Mouse (Mus musculus) MEL (cell line): Measurements from ENCODE around the gene Slc2a1. TPM values are rescaled to one million over a fixed set of nuclear protein-coding genes. Genes with fewer than 3 reads are reported as not detected.

Source experiments
- DNase-seq: peaks from one replicate; pipeline ENCODE4 v3.0.0; 2011; ENCODE audit warnings: low read depth, low spot score
- H3K27ac ChIP-seq: 2 replicates; pipeline ENCODE4 v1.5.1; 2012; ENCODE audit warnings: low read depth, mild to moderate bottlenecking, control low read depth, low read length, moderate library complexity; ENCODE audit not compliant: control insufficient read depth
- H3K27me3 ChIP-seq, 2 experiments: fragments of 150-350 bp in 1 of 2; sonication (generic) in 1 of 2; 2 replicates each; pipeline ENCODE4 v1.6.1; 2012; ENCODE audit warnings: low read length in 2 of 2, mild to moderate bottlenecking in 2 of 2, improper control_type of control experiment in 1 of 2, moderate library complexity in 1 of 2; ENCODE audit not compliant: insufficient read depth in 2 of 2, control insufficient read depth in 1 of 2
- H3K36me3 ChIP-seq, 2 experiments: 2 replicates each; pipeline ENCODE4 v1.6.1; 2012 to 2014; ENCODE audit warnings: low read length in 2 of 2, improper control_type of control experiment in 1 of 2, inconsistent platforms in 1 of 2, mild to moderate bottlenecking in 1 of 2; ENCODE audit not compliant: insufficient read depth in 2 of 2, control insufficient read depth in 1 of 2
- H3K4me1 ChIP-seq, 2 experiments: fragments of 150-350 bp in 1 of 2; sonication (generic) in 1 of 2; 2 replicates each; pipeline ENCODE4 v1.6.1; 2012; ENCODE audit warnings: low read length in 2 of 2, improper control_type of control experiment in 1 of 2, mild to moderate bottlenecking in 1 of 2; ENCODE audit not compliant: insufficient read depth in 2 of 2, control insufficient read depth in 1 of 2
- H3K4me3 ChIP-seq, 2 experiments: fragments of 150-350 bp in 1 of 2; sonication (generic) in 1 of 2; 2 replicates each; pipeline ENCODE4 v1.5.1; 2012; ENCODE audit warnings: low read depth in 2 of 2, low read length in 2 of 2, mild to moderate bottlenecking in 2 of 2, moderate library complexity in 2 of 2, control low read depth in 1 of 2, improper control_type of control experiment in 1 of 2; ENCODE audit not compliant: control insufficient read depth in 1 of 2, insufficient read depth in 1 of 2
- H3K79me2 ChIP-seq: 2 replicates; pipeline ENCODE4 v1.6.1; 2012; ENCODE audit warnings: mild to moderate bottlenecking, low read length, moderate library complexity; ENCODE audit not compliant: control insufficient read depth, poor library complexity, insufficient read depth
- H3K9ac ChIP-seq: 2 replicates; pipeline ENCODE4 v1.6.1; 2012; ENCODE audit warnings: low read depth, mild to moderate bottlenecking, control low read depth, low read length, moderate library complexity; ENCODE audit not compliant: control insufficient read depth, poor library complexity, severe bottlenecking
- H3K9me3 ChIP-seq: fragments of 150-350 bp; sonication (generic); replicated peaks from 2 replicates; pipeline ENCODE4 v1.6.1; 2012; ENCODE audit warnings: mild to moderate bottlenecking, low read length, improper control_type of control experiment, moderate library complexity; ENCODE audit not compliant: insufficient read depth
- CHD1 ChIP-seq: IDR thresholded peaks from 2 replicates; pipeline ENCODE4 v1.6.1; 2012; ENCODE audit warnings: low read depth, mild to moderate bottlenecking, inconsistent platforms, low read length, improper control_type of control experiment
- ETS1 ChIP-seq: IDR thresholded peaks from 2 replicates; pipeline ENCODE4 v1.6.1; 2012; ENCODE audit warnings: low read depth, mild to moderate bottlenecking, inconsistent platforms, low read length, improper control_type of control experiment, moderate library complexity
- GATA1 ChIP-seq: IDR thresholded peaks from 2 replicates; pipeline ENCODE4 v1.6.1; 2011; ENCODE audit warnings: low read depth, low read length, improper control_type of control experiment
- HCFC1 ChIP-seq: IDR thresholded peaks from 2 replicates; pipeline ENCODE4 v1.6.1; 2012; ENCODE audit warnings: low read depth, mild to moderate bottlenecking, inconsistent platforms, low read length, improper control_type of control experiment, moderate library complexity
- MAX ChIP-seq: IDR thresholded peaks from 2 replicates; pipeline ENCODE4 v1.6.1; 2011; ENCODE audit warnings: low read length, improper control_type of control experiment
- MAZ ChIP-seq: IDR thresholded peaks from 2 replicates; pipeline ENCODE4 v1.6.1; 2012; ENCODE audit warnings: low read depth, mild to moderate bottlenecking, inconsistent platforms, low read length, improper control_type of control experiment
- MYB ChIP-seq: IDR thresholded peaks from 2 replicates; pipeline ENCODE4 v1.6.1; 2011; ENCODE audit warnings: mild to moderate bottlenecking, low read depth, low read length, improper control_type of control experiment
- MYC ChIP-seq: IDR thresholded peaks from 2 replicates; pipeline ENCODE4 v1.6.1; 2011; ENCODE audit warnings: low read depth, mild to moderate bottlenecking, low read length, improper control_type of control experiment, moderate library complexity
- RAD21 ChIP-seq: IDR thresholded peaks from 2 replicates; pipeline ENCODE4 v1.6.1; 2011; ENCODE audit warnings: mild to moderate bottlenecking, low read depth, low read length, improper control_type of control experiment
- SMC3 ChIP-seq: IDR thresholded peaks from 2 replicates; pipeline ENCODE4 v1.6.1; 2011; ENCODE audit warnings: low read depth, low read length, improper control_type of control experiment
- TCF12 ChIP-seq: IDR thresholded peaks from 2 replicates; pipeline ENCODE4 v1.6.1; 2014; ENCODE audit warnings: low read depth, mild to moderate bottlenecking, inconsistent platforms, low read length, improper control_type of control experiment, moderate library complexity
- USF2 ChIP-seq, 2 experiments: IDR thresholded peaks; 2 replicates each; pipeline ENCODE4 v1.6.1; 2011 to 2012; ENCODE audit warnings: improper control_type of control experiment in 2 of 2, low read length in 2 of 2, borderline replicate concordance in 1 of 2, inconsistent platforms in 1 of 2, low read depth in 1 of 2, mild to moderate bottlenecking in 1 of 2; ENCODE audit not compliant: insufficient read depth in 1 of 2
- ZMIZ1 ChIP-seq: IDR thresholded peaks from 2 replicates; pipeline ENCODE4 v1.6.1; 2012; ENCODE audit warnings: low read depth, mild to moderate bottlenecking, inconsistent platforms, low read length, improper control_type of control experiment, moderate library complexity
- ZNF384 ChIP-seq: IDR thresholded peaks from 2 replicates; pipeline ENCODE4 v1.6.1; 2012; ENCODE audit warnings: low read depth, mild to moderate bottlenecking, inconsistent platforms, low read length, improper control_type of control experiment
- polyA plus RNA-seq, 2 experiments: library from polyadenylated mRNA; stranded (reverse) in 1 of 2; unstranded in 1 of 2; fragments of >175 nt in 1 of 2; fragments of >200 nt in 1 of 2; gene quantifications; 2 replicates each; pipeline versions ENCODE4 v1.2.1 to v1.2.4; 2012; ENCODE audit warnings: low replicate concordance in 2 of 2, low read depth in 1 of 2; ENCODE audit not compliant: insufficient read length in 2 of 2, insufficient read depth in 1 of 2, missing spikeins in 1 of 2
- total RNA-seq: library from RNA; depleted of rRNA; stranded (reverse); fragments of 300-350 nt; gene quantifications from 2 replicates; pipeline ENCODE4 v1.2.3, GENCODE M21; 2012

Gene Slc2a1
- total and polyA plus RNA-seq, 3 experiments: 15.9 to 99.5 TPM; not detected in 1

GRCm38 (mm10) chr4:119070959-119071647, 37.4 kb upstream of the Slc2a1 start:
- Histone ChIP-seq H3K9me3 (no peaks in the 10 kb centered on the region), H3K36me3 (no peaks in the 10 kb centered on the region; a peak in 2 of 4 replicates), H3K4me3 (no peak overlapping the region), H3K9ac (no peak overlapping the region), H3K4me1 (peaks cover 0 to 6% of the 10 kb centered on the region in 2 experiments; a peak in 2 of 4 replicates), H3K27ac (no peak overlapping the region), H3K79me2 (no peaks in the 10 kb centered on the region), H3K27me3 (no peaks in the 10 kb centered on the region; a peak in 1 of 4 replicates)
- TF ChIP-seq CHD1 (no peak), GATA1 (0 out of 2 replicates have a peak, but pooled peaks have one; percentile 43), ZNF384 (peak; percentile 57)
- no peak for DNase-seq

GRCm38 (mm10) chr4:119071648-119072362, 36.7 kb upstream of the Slc2a1 start:
- Histone ChIP-seq H3K4me3 (no peak overlapping the region), H3K36me3 (peaks cover 0 to 4% of the 10 kb centered on the region in 2 experiments; a peak in 2 of 4 replicates), H3K27ac (no peak overlapping the region), H3K9me3 (no peaks in the 10 kb centered on the region), H3K4me1 (peaks cover 1 to 13% of the 10 kb centered on the region in 2 experiments; a peak in 3 of 4 replicates), H3K9ac (no peak overlapping the region)
- DNase-seq: no peak
- TF ChIP-seq ETS1 (no peak), ZMIZ1 (no peak), TCF12 (no peak), MAZ (no peak), MYC (no peak), MAX (no peak), USF2 (IDR thresholded peaks at IDR 0.05; ENCODE audit: borderline replicate concordance in 1 of 2, insufficient read depth in 1 of 2, low read depth in 1 of 2, low read length in 2 of 2) (no peak)
- TF ChIP-seq, all 39 proteins: peak for 0
- no peaks in the 10 kb centered on the region; a peak in 1 of 4 replicates for H3K27me3 ChIP-seq
- no peaks in the 10 kb centered on the region for H3K79me2 ChIP-seq

GRCm38 (mm10) chr4:119072363-119072940, 36.1 kb upstream of the Slc2a1 start:
- no peak overlapping the region for H3K9ac ChIP-seq
- H3K4me1 ChIP-seq: peaks cover 2 to 19% of the 10 kb centered on the region in 2 experiments; a peak in 3 of 4 replicates
- no peaks in the 10 kb centered on the region for H3K79me2 ChIP-seq
- no peaks in the 10 kb centered on the region for H3K9me3 ChIP-seq
- no peak overlapping the region for H3K4me3 ChIP-seq
- H3K36me3 ChIP-seq: peaks cover 0 to 5% of the 10 kb centered on the region in 2 experiments; a peak in 2 of 4 replicates
- H3K27ac ChIP-seq: no peak overlapping the region
- H3K27me3 ChIP-seq: no peaks in the 10 kb centered on the region; a peak in 1 of 4 replicates
- DNase-seq: no peak
- TF ChIP-seq MAX (no peak), CHD1 (no peak), HCFC1 (no peak), SMC3 (no peak), MYB (no peak), RAD21 (no peak)
